Mouse (Mus musculus) embryonic fibroblast, embryonic 13.5 days (primary cell): ENCODE measurements around the gene Nsd1. TPM values are rescaled to one million over a fixed set of nuclear protein-coding genes. Genes with fewer than 3 reads are reported as not detected.

ENCODE experiments used
- H3K27ac ChIP-seq: 2 replicates; pipeline ENCODE4 v1.5.1; 2012; ENCODE audit warnings: low read length, control low read depth, inconsistent platforms; ENCODE audit not compliant: insufficient read depth
- H3K4me1 ChIP-seq: 2 replicates; pipeline ENCODE4 v1.6.1; 2011; ENCODE audit warnings: low read length; ENCODE audit not compliant: control insufficient read depth, insufficient read depth
- H3K4me3 ChIP-seq: 2 replicates; pipeline ENCODE4 v1.5.1; 2011; ENCODE audit warnings: mild to moderate bottlenecking, control low read depth, low read length; ENCODE audit not compliant: insufficient read depth
- CTCF ChIP-seq: IDR thresholded peaks from 2 replicates; pipeline ENCODE4 v1.5.1; 2011; ENCODE audit warnings: mild to moderate bottlenecking, control low read depth, low read length, moderate library complexity, borderline replicate concordance; ENCODE audit not compliant: insufficient read depth
- POLR2A ChIP-seq: IDR thresholded peaks from 2 replicates; pipeline ENCODE4 v1.6.1; 2011; ENCODE audit warnings: low read depth, mild to moderate bottlenecking, control low read depth, low read length, moderate library complexity
- polyA plus RNA-seq: library from polyadenylated mRNA; stranded (reverse); fragments of >200 nt; gene quantifications from 2 replicates; pipeline ENCODE4 v1.2.4, GENCODE M21; 2011; ENCODE audit warnings: low read depth; ENCODE audit not compliant: missing spikeins, insufficient read length

The Nsd1 gene
- polyA plus RNA-seq, 1 experiment = 86.2 TPM

- no peak overlapping the region for H3K27ac ChIP-seq
- TF ChIP-seq CTCF = no peak
- no peak for TF ChIP-seq POLR2A
- H3K4me3 ChIP-seq = no peak overlapping the region
- no peaks in the 10 kb centered on the region for H3K4me1 ChIP-seq
Measured at GRCm38 (mm10) chr13:55312028-55312630, 102.5 kb downstream of the Nsd1 start.

DNA sequence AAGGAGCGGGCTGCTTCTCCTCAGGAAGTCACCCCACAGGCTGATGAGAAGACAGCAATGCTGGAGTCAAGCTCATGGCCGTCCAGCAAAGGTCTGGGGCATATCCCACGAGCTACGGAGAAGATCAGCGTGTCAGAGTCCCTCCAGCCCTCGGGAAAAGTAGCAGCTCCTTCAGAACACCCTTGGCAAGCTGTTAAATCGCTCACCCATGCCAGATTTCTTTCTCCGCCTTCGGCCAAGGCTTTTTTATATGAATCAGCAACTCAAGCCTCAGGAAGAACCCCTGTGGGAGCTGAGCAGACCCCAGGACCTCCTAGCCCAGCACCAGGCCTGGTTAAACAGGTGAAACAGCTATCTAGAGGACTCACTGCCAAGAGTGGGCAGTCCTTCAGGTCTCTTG is 103.5 kb downstream of the Nsd1 start:
- no peak overlapping the region for H3K4me3 ChIP-seq
- H3K4me1 ChIP-seq = no peaks in the 10 kb centered on the region
- no peak overlapping the region for H3K27ac ChIP-seq
- TF ChIP-seq POLR2A = no peak

DNA sequence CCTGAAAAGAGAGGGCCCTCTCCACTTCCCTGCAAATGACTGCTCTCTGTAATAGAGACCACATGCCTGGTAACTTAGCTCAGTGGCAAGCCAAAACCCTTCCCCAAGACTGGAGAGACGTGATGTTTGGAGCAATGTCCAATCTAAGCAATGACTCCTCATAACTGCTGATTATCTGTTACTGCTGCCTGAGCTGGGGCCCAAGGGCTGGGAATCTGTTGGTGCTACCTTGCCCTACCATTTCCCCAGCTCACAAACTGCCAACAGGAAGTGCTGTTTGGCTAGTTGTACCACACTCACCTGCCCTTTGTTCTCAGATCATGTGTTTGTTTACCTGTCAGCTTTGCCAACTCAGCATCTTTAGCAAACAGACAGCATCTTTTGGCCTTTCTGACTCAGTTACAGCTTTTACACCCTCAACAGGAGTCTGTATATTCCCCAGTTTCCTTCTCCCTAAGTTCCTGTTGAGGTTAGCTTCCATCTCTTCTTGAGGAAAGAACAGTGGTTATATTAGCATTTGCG is 105.4 kb downstream of the Nsd1 start:
- no peak overlapping the region for H3K4me3 ChIP-seq
- H3K4me1 ChIP-seq = no peaks in the 10 kb centered on the region
- TF ChIP-seq POLR2A (no peak), CTCF (no peak)
- H3K27ac ChIP-seq = no peak overlapping the region

GRCm38 (mm10) chr13:55318351-55318750 is 108.8 kb downstream of the Nsd1 start:
- Histone ChIP-seq H3K4me3 (no peak overlapping the region), H3K27ac (no peak overlapping the region), H3K4me1 (no peaks in the 10 kb centered on the region)
- TF ChIP-seq POLR2A = no peak
- TF ChIP-seq CTCF = no peak

DNA sequence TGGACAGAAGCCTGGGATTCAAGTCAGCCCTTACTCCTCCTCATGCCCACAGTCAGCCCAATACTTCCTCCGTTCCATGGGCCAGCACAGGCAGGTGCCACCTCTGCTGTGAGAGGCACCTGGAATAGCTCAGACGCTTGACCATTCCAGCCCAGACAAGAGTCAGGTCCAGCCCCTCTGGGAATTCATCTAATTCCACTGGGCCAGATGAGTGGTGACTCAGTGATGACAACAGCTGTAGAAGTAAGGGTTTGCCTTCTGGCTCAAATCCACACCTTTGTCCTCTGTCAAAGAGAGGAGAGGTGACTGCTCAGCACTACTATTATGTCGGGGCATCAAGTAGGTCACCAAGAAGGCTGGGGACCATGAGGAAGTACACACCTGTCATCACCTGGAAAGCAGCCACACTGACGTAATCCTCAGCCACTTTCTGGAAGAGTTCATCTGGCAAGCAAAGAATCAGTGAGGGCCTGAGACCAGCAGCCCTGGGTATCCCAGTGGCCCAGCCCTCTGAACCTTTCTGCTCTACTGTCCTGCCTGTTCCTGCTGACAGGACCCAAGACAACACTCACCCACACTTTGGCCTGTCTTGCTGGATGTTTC is 110.5 kb downstream of the Nsd1 start, which contains the start of gene Prelid1:
Gene Prelid1, plus strand, starts transcription at position 570 of the 603 bp plus-strand sequence.
- Histone ChIP-seq H3K4me1 (peaks cover 4% of the 10 kb centered on the region; the same call in 1 of the 2 replicates), H3K27ac (no peak within 1 kb of the TSS)

GRCm38 (mm10) chr13:55321434-55322129 is 112.0 kb downstream of the Nsd1 start, which contains the start of gene Rab24:
TSS of gene Rab24 (minus strand) at chr13:55321946.
- peak within 1 kb of the TSS; percentile 77 for H3K27ac ChIP-seq
- peak within 1 kb of the TSS; percentile 96 for H3K4me3 ChIP-seq
- TF ChIP-seq POLR2A (peak; percentile 83), CTCF (no peak)
- peaks cover 4% of the 10 kb centered on the region; the same call in 1 of the 2 replicates for H3K4me1 ChIP-seq

More for the DNA sequence above, 110.5 kb downstream of the Nsd1 start, which contains the start of gene Prelid1:
- peak within 1 kb of the TSS; percentile 96 for H3K4me3 ChIP-seq
- TF ChIP-seq CTCF (no peak), POLR2A (no peak)

- Histone ChIP-seq H3K4me3 (peak overlapping the region; percentile 96), H3K27ac (peak overlapping the region; percentile 77), H3K4me1 (peaks cover 8% of the 10 kb centered on the region; the same call in 1 of the 2 replicates)
- TF ChIP-seq POLR2A (no peak), CTCF (no peak)
Measured at GRCm38 (mm10) chr13:55322130-55322825, 112.7 kb downstream of the Nsd1 start.

DNA sequence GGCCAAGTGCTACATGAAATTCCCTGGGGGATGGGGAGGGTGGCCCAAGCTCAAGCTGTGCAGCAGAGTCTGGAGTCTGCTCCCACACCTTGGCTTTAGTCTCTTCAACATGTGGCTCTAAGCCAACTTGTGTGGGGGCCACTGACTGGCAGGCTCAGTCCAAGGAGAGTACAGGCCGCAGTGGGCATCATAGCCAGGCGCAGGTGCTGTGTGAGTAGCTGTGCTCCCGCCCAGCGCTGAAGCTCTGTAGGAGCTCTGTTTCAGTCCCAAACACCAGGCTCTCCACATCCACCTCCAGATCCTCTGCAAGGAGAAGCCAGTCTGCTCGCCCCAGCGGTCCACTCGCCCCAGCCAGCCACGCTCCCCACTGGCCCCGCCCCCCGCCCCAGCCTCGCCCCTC is 116.0 kb downstream of the Nsd1 start:
- TF ChIP-seq CTCF = no peak
- TF ChIP-seq POLR2A = no peak
- Histone ChIP-seq H3K4me3 (no peak overlapping the region), H3K4me1 (peaks cover 12% of the 10 kb centered on the region; the same call in 1 of the 2 replicates), H3K27ac (no peak overlapping the region)

- no peak for TF ChIP-seq CTCF
- TF ChIP-seq POLR2A = no peak
- Histone ChIP-seq H3K4me1 (peaks cover 21% of the 10 kb centered on the region), H3K27ac (no peak overlapping the region), H3K4me3 (no peak overlapping the region)
Measured at GRCm38 (mm10) chr13:55327169-55327568, 117.6 kb downstream of the Nsd1 start.

GRCm38 (mm10) chr13:55327633-55328032 is 118.1 kb downstream of the Nsd1 start:
- no peak overlapping the region for H3K4me3 ChIP-seq
- TF ChIP-seq POLR2A (no peak), CTCF (peak; percentile 84)
- H3K4me1 ChIP-seq = peaks cover 22% of the 10 kb centered on the region
- no peak overlapping the region for H3K27ac ChIP-seq
